Mouse (Mus musculus) E14TG2a.4 (cell line): ENCODE measurements around the gene Cdk13.
A peak's percentile ranks its signal among the peaks of the same experiment; 100 is the strongest.

Experiments used
- H3K27me3 ChIP-seq: 2 replicates; pipeline ENCODE4 v1.6.1; 2014; ENCODE audit warnings: low read length, control low read depth; ENCODE audit not compliant: insufficient read depth
- H3K36me3 ChIP-seq: 2 replicates; pipeline ENCODE4 v1.6.1; 2014; ENCODE audit warnings: low read length, control low read depth; ENCODE audit not compliant: insufficient read depth
- H3K4me1 ChIP-seq: replicated peaks from 2 replicates; pipeline ENCODE4 v1.6.1; 2014; ENCODE audit warnings: low read depth, low read length, control low read depth
- H3K4me3 ChIP-seq: replicated peaks from 2 replicates; pipeline ENCODE4 v1.5.1; 2014; ENCODE audit warnings: mild to moderate bottlenecking, low read length
- H3K9me3 ChIP-seq: 2 replicates; pipeline ENCODE4 v1.6.1; 2014; ENCODE audit warnings: low read length, control low read depth
- CTCF ChIP-seq: conservative IDR thresholded peaks from 2 replicates; pipeline ENCODE4 v1.5.1; 2014; ENCODE audit warnings: low read length
- NANOG ChIP-seq: IDR thresholded peaks from 2 replicates; pipeline ENCODE4 v1.6.1; 2014; ENCODE audit warnings: borderline replicate concordance, low read length, mixed read lengths
- POU5F1 ChIP-seq: IDR thresholded peaks from 2 replicates; pipeline ENCODE4 v1.6.1; 2014; ENCODE audit warnings: low read length, borderline replicate concordance

The Cdk13 gene

DNA sequence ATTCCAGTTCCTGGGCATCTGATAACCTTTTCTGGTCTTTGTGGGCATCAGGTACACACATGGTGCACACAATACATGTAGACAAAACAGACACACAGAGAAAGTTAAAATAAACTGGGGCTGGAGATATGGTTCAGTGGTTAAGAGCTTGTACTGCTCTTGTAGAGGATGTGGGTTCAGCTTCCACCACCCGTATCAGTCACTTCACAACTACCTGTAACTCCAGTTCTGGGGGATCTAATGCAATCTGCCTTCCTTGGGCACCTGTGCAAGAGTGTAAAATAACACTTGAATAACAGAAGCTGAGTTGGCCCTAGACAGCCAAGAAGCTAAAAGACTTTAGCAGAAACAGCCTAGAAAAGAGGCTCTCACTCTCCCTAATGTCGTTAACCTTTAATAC lies 12.3 kb upstream of the Cdk13 start:
- peaks cover 16% of the 10 kb centered on the region for H3K9me3 ChIP-seq
- 0 out of 2 replicates have a peak, but pooled peaks cover 2% of the 10 kb centered on the region for H3K27me3 ChIP-seq
- H3K36me3 ChIP-seq, result no peaks in the 10 kb centered on the region
- no peaks in the 10 kb centered on the region for H3K4me1 ChIP-seq
- no peak for TF ChIP-seq POU5F1
- no peak for TF ChIP-seq NANOG
- TF ChIP-seq CTCF, result no peak
- no peak overlapping the region for H3K4me3 ChIP-seq

DNA sequence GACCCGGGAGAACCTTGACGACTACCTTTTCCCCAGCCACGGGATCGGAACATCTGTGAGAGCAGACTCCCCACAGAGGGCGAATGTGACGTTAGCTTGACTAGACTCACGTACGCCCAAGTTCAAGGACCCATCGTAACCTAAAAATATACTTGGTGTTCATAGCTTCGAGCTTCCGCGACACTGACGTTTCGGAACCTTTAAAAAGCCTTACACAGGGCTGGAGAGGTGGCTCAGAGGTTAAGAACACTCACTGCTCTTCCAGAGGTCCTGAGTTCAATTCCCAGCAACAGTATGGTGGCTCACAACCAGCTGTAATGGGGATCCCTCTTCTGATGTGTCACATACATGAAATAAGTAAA lies 698 bp upstream of the Cdk13 start:
- Histone ChIP-seq H3K36me3 (peaks cover 3% of the 10 kb centered on the region), H3K27me3 (no peaks in the 10 kb centered on the region), H3K4me1 (peaks cover 28% of the 10 kb centered on the region), H3K4me3 (peak overlapping the region; percentile 96), H3K9me3 (no peaks in the 10 kb centered on the region)
- TF ChIP-seq NANOG (no peak), POU5F1 (no peak)

DNA sequence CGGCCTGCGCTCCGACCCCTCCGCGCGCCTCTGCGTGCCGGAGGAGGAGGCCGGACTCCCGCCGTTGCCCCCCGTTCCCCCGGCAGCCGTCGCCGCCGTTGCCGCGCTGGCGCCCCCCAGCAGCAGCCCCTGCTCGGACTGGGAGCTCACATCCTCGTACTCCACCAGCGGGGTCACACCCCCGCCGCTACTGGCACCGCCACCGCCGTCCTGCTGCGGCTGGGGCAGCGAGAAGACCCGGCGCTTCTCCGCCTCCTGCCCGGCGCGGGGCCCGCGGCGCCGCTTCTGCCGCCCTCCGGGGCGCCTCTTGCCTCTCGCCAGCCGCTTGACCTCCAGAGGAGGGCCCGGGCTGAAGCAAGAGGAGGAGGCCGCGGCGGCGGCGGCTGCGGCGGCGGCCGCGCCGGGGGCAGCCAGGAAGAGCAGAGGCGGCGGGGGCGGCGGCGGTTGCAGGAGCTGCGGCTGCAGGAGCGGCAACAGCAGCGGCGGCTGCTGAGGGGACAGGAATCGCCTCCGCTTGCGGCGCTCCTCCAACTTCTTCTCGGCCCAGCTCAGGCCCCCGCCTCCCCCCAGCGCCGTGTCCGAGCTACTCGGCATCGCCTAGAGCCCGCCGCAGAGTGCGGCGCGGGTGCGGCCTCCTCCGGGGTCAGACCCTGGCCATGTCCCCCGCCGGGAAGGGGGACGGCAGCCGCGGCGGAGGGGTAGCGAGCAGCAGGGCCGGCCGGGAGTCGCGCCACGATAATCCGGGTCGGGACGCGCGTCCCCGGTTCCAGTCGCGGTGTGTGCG lies 647 bp downstream of the Cdk13 start:
- peak overlapping the region; percentile 96 for H3K4me3 ChIP-seq
- no peak for TF ChIP-seq POU5F1
- no peak for TF ChIP-seq NANOG
- no peaks in the 10 kb centered on the region for H3K27me3 ChIP-seq
- H3K36me3 ChIP-seq, result peaks cover 13% of the 10 kb centered on the region
- peaks cover 28% of the 10 kb centered on the region for H3K4me1 ChIP-seq
- H3K9me3 ChIP-seq, result no peaks in the 10 kb centered on the region

DNA sequence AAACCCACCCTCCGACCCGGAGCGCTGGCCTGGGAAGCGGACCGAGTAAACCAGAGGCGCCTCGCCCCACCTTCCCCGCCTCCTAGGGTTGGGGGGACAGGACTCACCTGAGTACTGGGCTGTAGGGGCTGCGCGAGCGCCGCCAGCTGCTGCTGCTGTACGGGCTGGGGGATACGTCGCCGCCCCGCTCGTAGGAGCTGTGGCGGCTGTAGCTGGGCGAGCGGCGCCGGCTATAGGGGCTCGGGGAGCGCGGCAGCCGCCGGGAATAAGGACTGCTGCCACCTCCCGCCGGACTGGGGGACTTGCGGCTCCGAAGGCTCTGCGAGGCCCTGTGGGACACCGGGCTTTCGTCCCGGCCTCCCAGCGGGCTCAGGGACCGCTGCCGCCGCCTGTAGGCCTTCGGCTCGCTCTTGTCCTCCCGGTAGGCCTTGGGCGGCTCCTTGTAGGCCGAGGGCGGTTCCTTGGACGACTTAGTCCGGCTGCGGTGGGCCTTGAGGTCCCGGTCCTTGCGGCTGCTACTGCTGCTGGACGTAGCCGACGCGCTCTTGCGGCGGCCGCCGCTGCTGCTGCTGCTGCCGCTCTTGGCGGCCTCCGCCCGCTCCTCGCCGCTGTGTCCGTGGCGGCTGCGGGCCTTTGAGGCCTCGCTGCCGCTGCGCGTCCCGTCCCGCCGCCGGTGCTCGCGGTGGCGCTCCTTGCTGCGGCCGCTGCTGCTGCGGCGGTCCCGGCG lies 1.4 kb downstream of the Cdk13 start:
- H3K36me3 ChIP-seq, result peaks cover 13% of the 10 kb centered on the region
- peaks cover 31% of the 10 kb centered on the region for H3K4me1 ChIP-seq
- H3K9me3 ChIP-seq, result no peaks in the 10 kb centered on the region
- H3K27me3 ChIP-seq, result no peaks in the 10 kb centered on the region
- no peak for TF ChIP-seq CTCF
- no peak for TF ChIP-seq NANOG
- TF ChIP-seq POU5F1, result no peak
- H3K4me3 ChIP-seq, result peak overlapping the region; percentile 96

DNA sequence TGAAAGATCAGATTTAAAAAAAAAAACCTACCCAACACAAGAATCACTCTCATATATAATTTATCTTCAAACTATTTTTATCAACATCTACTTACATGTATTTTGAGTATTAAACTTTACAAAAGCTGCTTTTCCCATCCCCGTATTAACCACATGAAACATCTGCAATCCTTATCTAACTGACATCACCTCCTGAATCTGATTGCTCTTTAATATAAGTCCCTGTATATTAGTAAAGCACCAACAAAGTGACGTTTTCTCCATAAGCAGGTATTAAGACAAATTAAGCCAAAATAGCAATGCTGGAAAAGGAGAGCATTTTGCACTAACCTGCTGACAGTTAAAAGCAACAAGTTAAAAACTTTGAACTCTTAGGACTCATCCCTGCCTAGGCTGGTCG lies 2.0 kb downstream of the Cdk13 start:
- Histone ChIP-seq H3K4me1 (peaks cover 36% of the 10 kb centered on the region), H3K4me3 (peak overlapping the region; percentile 96), H3K36me3 (peaks cover 18% of the 10 kb centered on the region), H3K9me3 (no peaks in the 10 kb centered on the region), H3K27me3 (no peaks in the 10 kb centered on the region)
- TF ChIP-seq POU5F1 (no peak), NANOG (no peak), CTCF (no peak)

DNA sequence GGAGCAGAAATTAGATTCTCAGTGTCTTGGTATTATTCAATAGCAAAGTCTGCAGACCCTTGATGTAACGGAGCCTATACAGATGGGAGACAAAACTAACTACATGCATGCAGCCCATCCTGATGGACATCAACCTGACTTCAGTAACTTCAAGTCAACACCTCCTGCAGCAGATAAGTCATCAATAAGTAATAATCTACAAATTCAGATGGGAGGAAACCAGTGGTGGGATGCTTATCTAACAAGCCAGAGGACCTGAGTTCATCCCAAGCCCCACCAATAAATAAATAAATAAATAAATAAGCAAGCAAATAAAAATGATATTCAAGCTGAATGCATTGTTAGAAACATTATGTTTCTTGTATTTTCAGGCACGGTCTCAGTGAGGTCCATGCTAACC lies 5.2 kb downstream of the Cdk13 start:
- no peaks in the 10 kb centered on the region for H3K27me3 ChIP-seq
- H3K9me3 ChIP-seq, result no peaks in the 10 kb centered on the region
- TF ChIP-seq CTCF, result no peak
- TF ChIP-seq POU5F1, result no peak
- TF ChIP-seq NANOG, result no peak
- peaks cover 26% of the 10 kb centered on the region for H3K36me3 ChIP-seq
- no peak overlapping the region for H3K4me3 ChIP-seq
- H3K4me1 ChIP-seq, result peaks cover 37% of the 10 kb centered on the region

DNA sequence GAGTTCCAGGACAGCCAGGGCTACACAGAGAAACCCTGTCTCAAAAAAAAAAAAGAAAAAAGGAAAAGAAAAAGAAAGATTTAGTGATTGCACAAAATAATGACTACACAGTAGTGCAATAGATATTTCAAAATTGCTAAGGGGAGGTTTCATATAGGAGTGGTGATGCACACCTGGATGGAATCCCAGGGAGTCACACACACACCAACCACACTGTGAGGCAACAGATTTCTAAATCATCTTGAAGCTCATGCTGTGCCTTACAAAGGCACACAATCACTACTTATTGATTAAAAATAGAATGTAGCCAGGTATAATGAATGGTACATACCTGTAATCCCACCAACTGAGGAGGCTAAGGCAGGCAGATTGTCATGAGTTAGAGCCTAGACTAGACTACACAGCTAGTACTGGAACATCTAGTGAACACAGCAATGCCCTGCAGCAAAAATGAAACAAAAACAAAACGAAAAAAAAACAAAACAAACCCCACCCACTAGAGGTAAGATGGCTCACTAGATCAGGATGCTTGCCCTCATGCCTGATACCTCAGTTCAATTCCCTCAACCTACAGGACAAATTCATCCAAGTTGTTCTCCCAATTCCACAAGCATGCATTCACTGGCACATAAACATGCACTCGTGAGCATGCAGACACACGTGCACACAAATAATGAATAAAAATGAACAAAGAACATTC lies 9.0 kb downstream of the Cdk13 start:
- Histone ChIP-seq H3K27me3 (no peaks in the 10 kb centered on the region), H3K4me1 (peaks cover 35% of the 10 kb centered on the region), H3K9me3 (no peaks in the 10 kb centered on the region), H3K4me3 (no peak overlapping the region), H3K36me3 (peaks cover 27% of the 10 kb centered on the region)
- TF ChIP-seq POU5F1 (no peak), CTCF (no peak)

DNA sequence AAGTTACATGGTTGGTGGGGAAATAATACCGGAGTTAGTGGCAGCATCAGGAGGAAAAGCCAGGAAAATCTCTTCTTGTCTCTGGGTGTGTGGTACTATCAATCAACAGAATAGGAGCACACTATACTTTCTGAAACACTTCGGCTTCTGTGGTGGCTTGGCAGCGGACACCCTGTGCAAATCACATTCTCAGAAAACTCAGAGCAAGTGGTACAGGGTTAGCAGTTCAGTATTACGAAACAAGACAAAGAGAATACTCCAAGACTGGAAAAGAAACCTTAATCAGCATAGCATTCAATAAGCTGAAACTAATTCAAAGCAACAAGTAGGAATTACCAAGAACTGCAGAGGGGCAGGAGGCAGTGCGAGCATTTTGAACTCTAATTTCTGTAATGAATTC lies 21.3 kb downstream of the Cdk13 start:
- Histone ChIP-seq H3K36me3 (no peaks in the 10 kb centered on the region), H3K4me1 (peaks cover 14% of the 10 kb centered on the region), H3K4me3 (no peak overlapping the region), H3K9me3 (no peaks in the 10 kb centered on the region), H3K27me3 (no peaks in the 10 kb centered on the region)
- no peak for TF ChIP-seq NANOG
- no peak for TF ChIP-seq CTCF

DNA sequence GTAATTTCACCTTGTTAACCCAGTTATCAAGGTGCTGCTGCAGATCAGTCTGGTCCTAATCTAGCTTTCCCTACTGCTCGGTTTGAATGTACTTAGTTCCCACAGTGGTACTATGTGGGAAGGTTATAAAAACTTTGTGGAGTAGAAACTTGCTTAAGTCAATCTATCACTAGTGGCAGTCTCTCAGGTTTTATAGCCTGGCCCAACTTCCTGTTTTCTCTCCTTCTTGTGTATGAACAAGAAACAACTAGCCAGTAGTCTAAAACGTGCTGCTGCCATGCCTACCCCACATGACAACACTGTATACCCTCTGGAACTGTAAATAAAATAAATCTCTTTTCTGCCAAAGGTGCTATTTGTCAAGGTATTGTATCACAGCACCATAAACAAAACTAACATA lies 25.0 kb downstream of the Cdk13 start:
- Histone ChIP-seq H3K27me3 (no peaks in the 10 kb centered on the region), H3K9me3 (no peaks in the 10 kb centered on the region), H3K4me1 (peaks cover 6% of the 10 kb centered on the region), H3K36me3 (0 out of 2 replicates have a peak, but pooled peaks cover 5% of the 10 kb centered on the region), H3K4me3 (no peak overlapping the region)
- no peak for TF ChIP-seq POU5F1
- TF ChIP-seq CTCF, result no peak
- no peak for TF ChIP-seq NANOG
